Mouse (Mus musculus) embryo, embryonic 9.5 days (tissue): ENCODE data around the gene Pitx1.

Experiments used
- DNase-seq: peaks from one replicate; pipeline ENCODE4 v3.0.0-alpha.2; 2017; ENCODE audit errors: extremely low spot score

Pitx1 gene

DNA sequence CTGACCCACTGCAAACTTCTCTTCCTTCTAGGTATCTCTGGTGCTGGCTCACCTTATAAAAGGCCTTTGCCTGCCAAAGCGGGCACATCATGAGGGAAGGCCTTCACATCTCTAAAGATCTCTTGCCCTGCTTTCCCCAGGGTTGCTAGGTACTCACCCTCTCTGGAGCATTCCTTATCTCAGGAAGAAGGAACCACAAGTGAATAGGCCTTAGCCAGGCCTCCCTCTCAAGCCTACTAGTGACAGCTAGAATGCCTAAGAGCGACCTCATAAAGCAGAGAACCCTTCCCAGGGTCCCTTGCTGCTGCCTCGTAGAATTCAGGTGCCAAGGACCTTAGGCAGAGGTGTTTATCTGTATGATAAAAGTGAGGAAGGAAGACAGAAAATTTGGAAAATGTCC lies 51.7 kb downstream of the Pitx1 start, which contains the start of gene Catsper3:
Gene Catsper3, plus strand, starts transcription at position 301 of the 400 bp plus-strand sequence.
- DNase-seq = no peak

DNA sequence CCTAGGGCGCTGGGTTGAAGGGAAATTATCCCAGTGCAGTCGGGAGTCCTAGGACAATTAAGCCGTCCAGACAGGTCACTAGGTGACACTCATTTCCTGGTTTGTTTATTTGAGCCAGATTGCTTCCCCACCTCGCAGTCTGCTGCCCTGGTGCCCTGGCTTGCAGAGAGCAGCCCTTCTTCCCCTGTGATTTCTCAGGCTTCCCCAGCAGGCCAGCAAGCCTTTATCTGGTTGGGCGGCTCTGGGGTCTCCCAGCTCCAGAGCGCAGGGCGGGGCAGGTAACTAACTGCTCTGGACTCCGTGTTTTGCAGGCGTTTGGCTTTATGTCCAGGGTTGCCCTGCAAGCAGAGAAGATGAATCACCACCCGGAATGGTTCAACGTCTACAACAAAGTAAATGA lies 60.9 kb downstream of the Pitx1 start:
- peak; percentile 32 for DNase-seq
